Mouse (Mus musculus) ES-CJ7 (cell line): ENCODE data around the gene Sis.

Experiments
- DNase-seq: peaks from one replicate; pipeline ENCODE4 v3.0.0; 2011; ENCODE audit warnings: low read depth, low spot score

The Sis gene

DNA sequence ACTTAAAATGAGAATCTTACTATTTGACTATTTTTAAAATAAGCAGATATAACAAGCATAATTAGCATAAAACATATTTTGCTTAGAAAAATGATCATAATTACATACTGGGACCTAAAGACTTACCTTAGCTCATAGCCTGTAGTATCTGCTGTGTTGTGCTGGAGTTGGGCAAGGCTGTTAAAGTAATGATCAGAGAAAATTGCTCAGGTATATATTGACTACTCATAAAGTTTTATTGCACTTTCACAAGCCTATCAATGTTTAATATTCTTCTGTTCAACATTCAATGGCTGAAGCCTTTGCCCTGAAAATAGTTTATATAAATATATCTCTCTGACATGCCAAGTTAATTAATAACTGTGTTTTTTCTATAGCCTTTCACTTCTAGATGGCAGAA is at the start of gene Sis:
Gene Sis, minus strand, starts transcription at position 189 of the 400 bp plus-strand sequence.
- DNase-seq = no peak

DNA sequence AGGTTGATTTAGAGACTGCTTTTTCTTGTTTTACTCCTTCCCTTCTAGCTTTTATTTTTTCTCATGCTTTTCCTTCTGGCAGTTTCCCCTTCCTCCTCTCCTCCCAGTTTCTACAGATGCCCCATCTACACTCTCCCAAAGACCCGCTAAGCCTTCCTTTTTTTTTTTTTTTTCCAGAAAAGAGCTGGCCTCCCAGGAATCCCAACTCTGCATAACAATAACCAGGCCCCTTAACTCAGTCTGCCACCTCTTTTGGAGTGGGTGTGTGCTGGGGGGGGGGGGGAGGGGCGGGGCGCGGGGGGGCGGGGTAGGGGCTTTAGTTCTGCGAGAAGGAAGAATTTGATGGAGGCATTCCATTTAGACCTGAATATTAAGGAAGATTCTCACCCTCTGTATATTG is 38.4 kb upstream of the Sis start:
- peak; percentile 68 for DNase-seq

- DNase-seq = no peak
These were observed 35.5 kb upstream of the Sis start for GRCm38 (mm10) chr3:73002933-73003696.

- DNase-seq = no peak
These were observed 29.9 kb upstream of the Sis start for GRCm38 (mm10) chr3:72997517-72997916.

GRCm38 (mm10) chr3:72990992-72991391 is 23.3 kb upstream of the Sis start:
- DNase-seq = no peak

DNA sequence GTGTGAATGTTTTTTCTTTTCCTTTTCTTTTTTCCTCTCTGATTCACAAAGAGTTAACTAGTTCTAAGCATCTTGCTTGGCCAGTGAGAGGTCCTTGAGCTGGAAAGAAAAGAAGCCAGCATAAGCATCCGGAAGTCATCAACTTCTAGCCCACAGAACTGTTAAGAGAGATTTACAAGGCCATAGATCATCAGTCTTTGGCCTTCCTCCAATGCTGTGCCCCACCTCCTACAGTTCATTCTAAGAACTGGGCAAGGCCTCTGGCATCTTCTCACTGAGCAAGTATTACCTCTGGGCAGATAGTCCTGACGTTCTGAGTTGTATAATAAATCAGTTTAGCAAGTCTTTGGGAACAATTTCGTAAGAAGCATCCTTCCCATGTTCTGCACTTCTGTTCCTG is 8.9 kb upstream of the Sis start:
- peak; percentile 2 for DNase-seq

GRCm38 (mm10) chr3:72918919-72919526 is 48.6 kb downstream of the Sis start:
- DNase-seq = no peak

DNA sequence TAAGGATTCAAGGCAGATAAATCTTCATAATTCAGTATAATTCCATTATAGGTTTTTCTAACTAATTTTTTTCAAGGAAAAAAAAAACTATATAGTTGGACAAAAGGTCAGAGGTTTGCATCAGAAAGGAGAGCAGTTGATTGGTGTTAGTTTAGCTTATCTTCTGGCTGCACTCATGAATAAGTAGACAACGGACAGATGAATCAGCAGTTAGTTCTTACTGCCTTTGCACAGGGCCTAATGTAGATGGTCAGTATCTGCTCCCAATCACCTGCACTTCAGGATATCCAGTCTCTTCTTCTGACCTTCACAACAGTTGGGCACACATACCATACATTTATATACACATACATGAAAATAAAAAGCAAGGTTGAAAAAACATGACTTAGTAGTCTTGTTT is 85.2 kb downstream of the Sis start:
- no peak for DNase-seq

DNA sequence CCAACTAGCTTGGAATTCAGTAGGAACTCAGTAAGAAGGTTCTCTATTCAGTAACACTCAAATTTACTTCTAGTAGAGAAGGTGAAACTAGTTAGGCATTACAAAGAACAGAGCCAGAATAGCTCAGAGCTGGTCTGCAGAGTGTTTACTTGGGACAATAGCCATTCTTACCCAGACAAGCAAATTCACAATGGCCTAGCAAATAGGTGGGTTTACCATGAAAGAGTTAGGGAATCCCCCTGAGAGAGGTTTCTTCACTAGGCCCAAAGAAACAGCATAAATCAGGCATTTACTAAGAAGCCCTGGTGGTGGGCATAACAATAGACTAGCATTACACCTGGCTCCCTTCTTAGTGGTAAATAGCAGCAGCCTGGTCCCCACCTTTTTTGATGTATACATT is 99.5 kb downstream of the Sis start:
- peak; percentile 64 for DNase-seq

DNA sequence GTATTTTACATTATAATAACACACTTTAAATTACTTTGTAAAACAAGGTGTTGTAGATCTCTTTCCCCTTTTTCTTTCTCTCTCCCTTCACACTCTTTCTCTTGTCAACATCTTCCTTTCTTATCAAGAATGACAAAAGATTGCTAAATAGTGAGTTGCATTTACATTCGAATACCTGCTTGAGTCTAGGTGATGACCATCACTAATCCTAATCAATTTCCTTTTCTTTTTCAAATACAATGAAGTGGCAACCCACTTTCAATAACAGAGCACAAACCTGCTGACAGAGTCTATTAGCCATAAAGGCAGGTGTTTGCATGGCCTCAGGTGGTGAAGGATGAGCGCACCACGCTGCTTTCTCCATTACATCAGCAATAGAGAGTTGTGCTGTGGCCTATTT is 108.9 kb downstream of the Sis start:
- DNase-seq = peak; percentile 73

- no peak for DNase-seq
These were observed 112.3 kb downstream of the Sis start for GRCm38 (mm10) chr3:72855405-72855804.

DNA sequence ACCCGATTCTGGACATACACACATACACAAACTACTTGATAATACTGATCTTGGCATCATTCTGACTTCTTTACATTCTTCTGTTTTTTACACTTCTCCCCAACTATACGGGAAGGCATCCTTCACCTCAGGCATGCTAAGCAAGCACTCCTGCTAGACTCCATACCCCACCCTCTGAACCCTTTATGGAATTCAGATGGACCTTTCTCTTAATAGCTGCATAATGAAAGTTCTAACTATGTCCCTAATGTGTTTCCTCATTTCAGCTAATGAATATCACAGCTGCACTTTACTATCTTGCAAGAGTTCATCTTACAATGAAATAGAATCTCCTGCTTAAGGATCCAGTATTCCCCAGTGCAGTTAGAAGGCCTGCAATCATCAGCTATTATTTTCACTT is 127.0 kb downstream of the Sis start:
- DNase-seq = no peak
